Mouse (Mus musculus): ENCODE data around the gene Olfr599.

GRCm38 (mm10) chr7:103335617-103336016 is at the start of gene Olfr599:
- no peak for TF ChIP-seq POLR2A (IDR thresholded peaks at IDR 0.05; ENCODE audit: low read depth, low read length)
- no peak for TF ChIP-seq CTCF (IDR thresholded peaks at IDR 0.05; ENCODE audit: extremely low read depth, insufficient read length, insufficient replicate concordance, low read depth, low read length)

Measured in small intestine, adult 2 months (tissue).